Mouse (Mus musculus): ENCODE results near the gene Rbm5. TPM values are rescaled to one million over a fixed set of nuclear protein-coding genes. Genes with fewer than 3 reads are reported as not detected.

Gene Rbm5
- polyA plus RNA-seq, 1 experiment, result 197 TPM

DNA sequence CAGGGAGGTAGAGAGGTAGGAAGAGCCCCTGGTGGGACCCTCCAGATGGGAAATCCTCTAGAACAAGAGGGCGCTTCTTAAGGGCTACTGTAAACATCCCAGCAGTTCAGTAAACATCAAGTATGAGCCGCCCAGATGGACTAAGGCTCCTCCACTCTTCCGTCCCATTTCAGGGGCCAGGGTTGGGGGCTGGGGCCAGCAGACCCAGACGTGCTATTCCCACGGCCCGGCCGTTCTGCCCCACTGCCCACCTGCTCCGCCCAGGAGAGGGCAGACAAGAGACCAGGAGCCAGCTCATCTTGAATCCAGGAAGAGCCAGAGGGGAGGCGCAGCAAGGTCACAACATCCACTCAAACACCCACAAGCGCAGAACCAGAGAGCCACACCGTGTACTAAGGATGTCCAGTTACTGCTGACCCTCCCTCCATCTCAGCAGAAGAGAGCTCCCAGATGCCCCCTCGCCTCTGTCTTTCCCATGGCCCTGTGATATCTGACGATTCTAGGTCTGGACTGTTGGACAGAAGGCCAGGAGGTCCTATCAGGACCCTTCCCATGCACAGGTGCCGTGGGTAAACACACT, 72.1 kb downstream of the Rbm5 start:
- DNase-seq, result no peak
- H3K4me1 ChIP-seq (replicated peaks; ENCODE audit: control insufficient read depth, insufficient read depth, low read length), result 0 out of 2 replicates have a peak, but pooled peaks cover 2% of the 10 kb centered on the region
- H3K27ac ChIP-seq (ENCODE audit: control insufficient read depth, insufficient read depth, low read length), result no peak overlapping the region
- 91% methylated on average over 14 of the region's 14 CpGs for WGBS
- H3K27me3 ChIP-seq (ENCODE audit: control insufficient read depth, insufficient read depth, low read length), result no peaks in the 10 kb centered on the region
- H3K4me3 ChIP-seq (ENCODE audit: control insufficient read depth, insufficient read depth, low read length), result no peak overlapping the region
- no peaks in the 10 kb centered on the region for H3K36me3 ChIP-seq (ENCODE audit: control insufficient read depth, insufficient read depth, low read length)
- TF ChIP-seq POLR2A (IDR thresholded peaks at IDR 0.05; ENCODE audit: control insufficient read depth, extremely low read depth, insufficient read depth, low read length, poor library complexity), result no peak
- TF ChIP-seq CTCF (IDR thresholded peaks at IDR 0.05; ENCODE audit: borderline replicate concordance, control insufficient read depth, extremely low read depth, insufficient read depth, low read length, poor library complexity), result no peak

DNA sequence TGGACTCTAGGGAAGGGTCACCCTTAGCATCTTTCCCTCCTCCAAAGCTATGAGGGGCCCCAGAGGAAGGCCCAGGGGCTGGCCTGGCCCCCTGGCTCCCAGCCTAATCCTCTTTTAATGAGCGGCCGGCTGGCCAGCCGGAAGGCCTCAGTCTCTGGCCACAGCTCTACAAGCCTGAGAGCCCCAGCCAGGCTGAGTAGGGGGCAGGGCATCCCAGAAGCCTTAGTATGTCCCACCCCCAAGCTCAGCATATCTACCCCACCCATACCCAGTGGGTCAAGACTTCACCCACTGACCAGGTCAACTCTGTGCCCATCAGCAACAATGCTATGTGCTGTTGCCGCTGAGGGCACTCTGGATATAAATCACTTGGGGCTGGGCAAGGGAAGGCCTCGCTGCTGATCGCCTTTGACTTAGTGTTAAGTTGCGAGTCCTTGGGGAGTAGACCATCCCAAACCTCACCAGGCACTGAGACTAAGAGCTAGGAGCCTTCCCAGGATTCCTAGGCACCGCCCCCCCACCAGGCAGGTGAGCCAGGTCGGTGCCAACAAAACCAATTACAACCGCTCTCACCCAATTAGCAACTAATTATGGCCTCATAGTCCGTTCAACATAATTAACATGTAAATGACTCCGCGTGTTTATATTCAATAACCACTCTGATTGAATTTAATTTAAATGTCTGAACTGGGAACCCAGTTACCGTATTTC, 72.8 kb downstream of the Rbm5 start:
- Histone ChIP-seq H3K27ac (ENCODE audit: control insufficient read depth, insufficient read depth, low read length) (no peak overlapping the region), H3K27me3 (ENCODE audit: control insufficient read depth, insufficient read depth, low read length) (no peaks in the 10 kb centered on the region), H3K4me1 (replicated peaks; ENCODE audit: control insufficient read depth, insufficient read depth, low read length) (0 out of 2 replicates have a peak, but pooled peaks cover 2% of the 10 kb centered on the region), H3K36me3 (ENCODE audit: control insufficient read depth, insufficient read depth, low read length) (no peaks in the 10 kb centered on the region), H3K4me3 (ENCODE audit: control insufficient read depth, insufficient read depth, low read length) (no peak overlapping the region)
- TF ChIP-seq POLR2A (IDR thresholded peaks at IDR 0.05; ENCODE audit: control insufficient read depth, extremely low read depth, insufficient read depth, low read length, poor library complexity) (no peak), CTCF (IDR thresholded peaks at IDR 0.05; ENCODE audit: borderline replicate concordance, control insufficient read depth, extremely low read depth, insufficient read depth, low read length, poor library complexity) (no peak)
- no peak for DNase-seq
- 93% methylated on average over 14 of the region's 14 CpGs for WGBS

DNA sequence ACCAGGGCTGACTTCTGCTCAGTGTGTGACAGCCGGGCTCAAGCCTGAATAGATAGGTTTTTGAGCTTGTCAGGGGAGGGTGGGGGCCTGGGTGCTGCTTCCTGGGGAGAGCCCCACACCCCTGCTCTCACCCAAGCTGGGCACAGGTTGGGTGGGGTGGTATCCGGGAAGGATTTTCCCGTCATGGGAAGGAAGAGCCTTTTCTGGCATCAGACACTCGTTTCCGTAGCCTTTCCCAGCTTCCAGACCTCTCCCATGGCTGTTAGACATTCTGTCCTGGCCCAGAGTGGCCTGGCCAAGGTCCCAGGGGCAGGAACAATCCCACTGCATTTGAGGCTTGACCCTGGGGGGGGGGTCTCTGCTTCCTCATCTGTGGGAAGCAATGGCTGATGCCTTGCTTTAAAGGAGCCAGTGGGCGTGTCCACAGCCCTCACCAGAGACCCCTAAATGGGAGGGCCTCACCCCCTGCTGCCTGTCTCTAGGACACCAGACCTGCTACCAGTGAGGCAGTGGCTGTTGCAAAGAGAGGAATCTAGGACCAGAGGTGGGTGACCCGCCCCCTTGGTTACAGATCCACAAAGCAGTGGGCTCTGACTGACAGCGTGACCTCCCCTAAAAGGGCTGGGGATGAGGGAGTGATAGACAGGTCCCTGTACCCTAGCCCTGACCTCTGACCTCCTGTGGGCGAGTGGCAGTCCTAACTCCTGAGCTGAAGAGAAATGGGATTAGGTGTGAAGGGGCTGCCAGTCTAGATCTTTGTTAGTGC, 73.8 kb downstream of the Rbm5 start:
- no peaks in the 10 kb centered on the region for H3K36me3 ChIP-seq (ENCODE audit: control insufficient read depth, insufficient read depth, low read length)
- no peak overlapping the region for H3K4me3 ChIP-seq (ENCODE audit: control insufficient read depth, insufficient read depth, low read length)
- no peak for DNase-seq
- H3K27ac ChIP-seq (ENCODE audit: control insufficient read depth, insufficient read depth, low read length), result no peak overlapping the region
- TF ChIP-seq CTCF (IDR thresholded peaks at IDR 0.05; ENCODE audit: borderline replicate concordance, control insufficient read depth, extremely low read depth, insufficient read depth, low read length, poor library complexity) (no peak), POLR2A (IDR thresholded peaks at IDR 0.05; ENCODE audit: control insufficient read depth, extremely low read depth, insufficient read depth, low read length, poor library complexity) (no peak)
- H3K27me3 ChIP-seq (ENCODE audit: control insufficient read depth, insufficient read depth, low read length), result no peaks in the 10 kb centered on the region
- no peaks in the 10 kb centered on the region for H3K4me1 ChIP-seq (replicated peaks; ENCODE audit: control insufficient read depth, insufficient read depth, low read length)
- WGBS, result 91% methylated on average over 9 of the region's 9 CpGs

DNA sequence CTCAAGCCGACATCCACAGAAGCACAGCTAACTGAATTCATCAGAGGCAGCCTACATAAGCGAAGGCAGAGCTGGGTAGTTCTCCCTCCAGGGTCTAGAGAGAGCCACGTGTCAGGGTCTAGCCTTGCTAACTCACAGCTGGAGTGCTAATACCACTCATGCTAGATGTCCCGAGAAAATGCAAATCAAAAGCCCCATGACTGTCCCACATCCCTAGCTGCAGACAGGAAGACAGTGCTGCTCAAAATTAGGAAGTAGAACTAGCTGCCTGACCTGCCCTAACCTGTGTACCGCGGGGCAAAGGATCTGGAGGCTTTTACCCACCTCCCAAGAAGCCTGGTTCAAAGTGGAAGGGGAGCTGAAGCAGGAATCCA, 74.7 kb downstream of the Rbm5 start:
- 13% methylated on average over 6 of the region's 6 CpGs for WGBS
- no peaks in the 10 kb centered on the region for H3K4me1 ChIP-seq (replicated peaks; ENCODE audit: control insufficient read depth, insufficient read depth, low read length)
- no peak for TF ChIP-seq CTCF (IDR thresholded peaks at IDR 0.05; ENCODE audit: borderline replicate concordance, control insufficient read depth, extremely low read depth, insufficient read depth, low read length, poor library complexity)
- TF ChIP-seq POLR2A (IDR thresholded peaks at IDR 0.05; ENCODE audit: control insufficient read depth, extremely low read depth, insufficient read depth, low read length, poor library complexity), result no peak
- H3K27ac ChIP-seq (ENCODE audit: control insufficient read depth, insufficient read depth, low read length), result no peak overlapping the region
- H3K4me3 ChIP-seq (ENCODE audit: control insufficient read depth, insufficient read depth, low read length), result no peak overlapping the region
- H3K36me3 ChIP-seq (ENCODE audit: control insufficient read depth, insufficient read depth, low read length), result no peaks in the 10 kb centered on the region
- no peak for DNase-seq
- no peaks in the 10 kb centered on the region for H3K27me3 ChIP-seq (ENCODE audit: control insufficient read depth, insufficient read depth, low read length)

DNA sequence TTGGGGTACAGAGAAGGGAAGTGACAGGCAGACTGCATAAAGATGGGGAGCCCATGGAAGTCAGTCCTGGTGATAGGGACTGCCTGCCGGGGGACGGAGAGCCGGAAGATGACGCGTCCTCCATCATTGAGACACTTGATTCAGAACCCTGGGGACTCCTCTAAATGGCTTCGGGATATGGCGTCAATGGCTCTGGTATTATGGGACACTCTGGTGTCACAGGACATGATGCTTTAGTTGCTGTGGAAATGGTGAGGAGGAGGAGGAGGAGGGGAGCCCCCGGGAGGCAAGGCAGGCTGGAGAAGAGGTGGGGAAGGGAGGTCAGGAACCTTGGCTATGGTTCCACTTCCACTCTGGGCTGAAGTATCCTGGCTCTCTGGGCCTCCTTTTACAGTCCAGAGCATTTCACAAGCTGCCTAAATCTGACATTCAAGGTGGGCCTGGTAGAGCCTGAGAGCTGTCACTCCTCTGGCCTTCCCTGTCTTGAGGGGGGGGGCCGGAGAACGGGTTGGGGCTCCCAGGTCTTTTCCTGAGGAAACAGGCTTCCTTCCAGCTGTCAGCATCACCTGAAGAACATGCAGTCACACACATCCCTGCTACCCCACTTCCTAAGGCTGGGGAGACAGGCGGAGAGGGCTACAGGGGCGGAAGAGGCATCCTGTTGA, 75.2 kb downstream of the Rbm5 start:
- no peak for DNase-seq
- Histone ChIP-seq H3K27me3 (ENCODE audit: control insufficient read depth, insufficient read depth, low read length) (no peaks in the 10 kb centered on the region), H3K4me3 (ENCODE audit: control insufficient read depth, insufficient read depth, low read length) (no peak overlapping the region), H3K27ac (ENCODE audit: control insufficient read depth, insufficient read depth, low read length) (no peak overlapping the region), H3K4me1 (replicated peaks; ENCODE audit: control insufficient read depth, insufficient read depth, low read length) (peaks cover under 1% of the 10 kb centered on the region; the same call in 1 of the 2 replicates), H3K36me3 (ENCODE audit: control insufficient read depth, insufficient read depth, low read length) (no peaks in the 10 kb centered on the region)
- WGBS, result 81% methylated on average over 12 of the region's 12 CpGs
- no peak for TF ChIP-seq CTCF (IDR thresholded peaks at IDR 0.05; ENCODE audit: borderline replicate concordance, control insufficient read depth, extremely low read depth, insufficient read depth, low read length, poor library complexity)
- no peak for TF ChIP-seq POLR2A (IDR thresholded peaks at IDR 0.05; ENCODE audit: control insufficient read depth, extremely low read depth, insufficient read depth, low read length, poor library complexity)

DNA sequence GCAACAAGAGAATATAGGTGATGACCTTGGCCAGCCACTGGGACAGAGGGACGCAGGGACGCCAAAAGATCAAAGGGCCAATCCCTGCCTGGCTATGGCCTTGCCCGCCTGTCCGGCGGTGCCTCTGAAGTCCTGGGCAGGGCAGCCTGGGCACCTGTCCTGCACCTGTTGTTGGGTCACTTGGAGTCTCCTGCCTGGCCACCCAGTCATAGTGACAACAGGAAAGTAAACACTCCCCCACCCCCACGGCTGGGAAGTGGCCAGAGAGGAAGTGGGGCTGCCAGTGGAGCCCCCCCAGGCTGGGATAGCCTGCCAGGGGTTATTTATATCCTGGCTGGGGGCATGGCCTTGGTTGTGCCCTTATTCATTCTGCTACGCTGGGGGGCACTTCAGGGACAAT, 76.2 kb downstream of the Rbm5 start:
- Histone ChIP-seq H3K27ac (ENCODE audit: control insufficient read depth, insufficient read depth, low read length) (no peak overlapping the region), H3K4me1 (replicated peaks; ENCODE audit: control insufficient read depth, insufficient read depth, low read length) (peaks cover 6% of the 10 kb centered on the region), H3K27me3 (ENCODE audit: control insufficient read depth, insufficient read depth, low read length) (no peaks in the 10 kb centered on the region), H3K36me3 (ENCODE audit: control insufficient read depth, insufficient read depth, low read length) (no peaks in the 10 kb centered on the region), H3K4me3 (ENCODE audit: control insufficient read depth, insufficient read depth, low read length) (no peak overlapping the region)
- TF ChIP-seq POLR2A (IDR thresholded peaks at IDR 0.05; ENCODE audit: control insufficient read depth, extremely low read depth, insufficient read depth, low read length, poor library complexity), result no peak
- no peak for TF ChIP-seq CTCF (IDR thresholded peaks at IDR 0.05; ENCODE audit: borderline replicate concordance, control insufficient read depth, extremely low read depth, insufficient read depth, low read length, poor library complexity)
- DNase-seq, result no peak
- WGBS, result 87% methylated on average over 7 of the region's 7 CpGs
